Mouse (Mus musculus): ENCODE data around the gene Nek10. TPM values are rescaled to one million over a fixed set of nuclear protein-coding genes. Genes with fewer than 3 reads are reported as not detected.

Nek10 gene
- total RNA-seq, 2 experiments from 2014 or later = under 0.01 TPM; not detected in 1

DNA sequence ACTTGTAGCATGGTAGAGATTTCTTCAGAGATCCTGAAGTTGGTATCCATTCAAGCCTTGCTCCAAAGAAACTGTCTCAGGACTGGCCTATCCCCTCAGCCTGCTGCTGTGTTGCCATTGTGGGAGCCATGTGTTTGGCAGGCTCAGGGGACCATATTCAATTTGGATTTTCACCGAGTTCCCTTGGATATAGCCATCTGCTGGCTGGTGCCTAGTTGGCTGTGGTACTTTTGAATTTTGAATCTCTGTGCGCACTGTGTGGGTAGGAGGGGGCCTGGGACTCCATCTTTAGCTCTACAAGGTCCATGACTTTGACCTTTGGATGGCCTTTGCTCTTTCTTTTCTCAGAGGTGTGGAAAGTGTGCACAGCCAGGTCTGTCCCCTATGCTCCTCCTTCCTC, 66.8 kb downstream of the Nek10 start:
- no peak; the same call in 1 of the 2 replicates for ATAC-seq (ENCODE audit: poor library complexity, severe bottlenecking)

DNA sequence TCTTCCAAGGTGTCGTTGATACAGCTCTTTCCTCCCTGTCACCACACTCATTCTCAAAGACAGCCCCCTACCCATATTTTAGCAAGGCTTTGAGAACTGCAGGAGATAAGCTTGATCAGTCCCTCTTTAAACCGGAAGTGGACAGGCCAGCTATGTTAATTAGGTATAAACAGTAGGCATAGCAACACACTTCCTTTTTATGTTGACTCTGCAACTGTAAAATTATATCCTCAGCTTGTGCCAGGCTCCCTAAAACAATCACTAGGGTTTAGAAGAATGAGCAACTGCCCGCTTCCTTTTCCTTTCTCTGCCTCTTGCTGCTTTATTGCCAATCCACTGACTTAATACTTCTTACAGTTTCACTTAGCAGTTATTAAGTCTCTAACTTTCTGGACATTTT, 67.2 kb downstream of the Nek10 start:
- ATAC-seq (ENCODE audit: poor library complexity, severe bottlenecking) = peak; percentile 79

DNA sequence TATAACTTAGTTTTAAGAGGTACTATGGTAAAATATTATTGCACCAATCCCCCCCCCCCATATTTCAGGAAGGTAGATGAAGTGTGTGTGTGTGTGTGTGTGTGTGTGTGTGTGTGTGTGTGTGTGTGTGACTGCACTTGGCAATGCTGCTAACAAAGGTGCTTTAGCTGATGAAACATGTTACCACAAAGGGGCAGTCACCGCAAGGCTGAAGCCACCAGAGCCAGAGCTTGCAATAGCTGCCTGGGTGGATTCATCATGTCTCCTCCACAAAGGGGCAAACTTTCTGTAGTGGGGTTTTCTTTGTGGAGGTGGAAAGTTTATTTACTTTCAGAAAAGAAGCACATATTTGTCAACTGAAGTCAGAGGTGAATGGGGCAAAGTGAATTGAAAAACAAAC, 67.9 kb downstream of the Nek10 start:
- ATAC-seq (ENCODE audit: poor library complexity, severe bottlenecking) = no peak; the same call in 1 of the 2 replicates

DNA sequence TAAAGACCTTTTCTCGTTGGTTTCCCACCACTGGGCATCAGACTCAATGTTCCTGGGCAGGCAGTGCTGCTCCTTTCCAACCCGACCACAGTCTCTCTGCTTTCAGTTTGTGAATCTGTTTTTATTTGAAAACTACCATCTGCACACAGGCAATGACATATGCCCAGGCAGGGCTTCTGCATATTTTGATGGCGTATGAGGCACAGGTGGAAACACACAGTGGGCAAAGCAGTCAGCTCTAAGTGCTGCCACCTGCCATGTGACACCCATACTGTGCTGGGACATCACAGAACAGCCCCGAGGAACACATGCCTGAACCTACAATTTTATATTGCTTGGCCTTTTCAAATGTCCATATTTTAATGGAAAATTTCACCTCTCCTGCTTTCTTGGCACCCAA, 68.5 kb downstream of the Nek10 start:
- no peak for ATAC-seq (ENCODE audit: poor library complexity, severe bottlenecking)

DNA sequence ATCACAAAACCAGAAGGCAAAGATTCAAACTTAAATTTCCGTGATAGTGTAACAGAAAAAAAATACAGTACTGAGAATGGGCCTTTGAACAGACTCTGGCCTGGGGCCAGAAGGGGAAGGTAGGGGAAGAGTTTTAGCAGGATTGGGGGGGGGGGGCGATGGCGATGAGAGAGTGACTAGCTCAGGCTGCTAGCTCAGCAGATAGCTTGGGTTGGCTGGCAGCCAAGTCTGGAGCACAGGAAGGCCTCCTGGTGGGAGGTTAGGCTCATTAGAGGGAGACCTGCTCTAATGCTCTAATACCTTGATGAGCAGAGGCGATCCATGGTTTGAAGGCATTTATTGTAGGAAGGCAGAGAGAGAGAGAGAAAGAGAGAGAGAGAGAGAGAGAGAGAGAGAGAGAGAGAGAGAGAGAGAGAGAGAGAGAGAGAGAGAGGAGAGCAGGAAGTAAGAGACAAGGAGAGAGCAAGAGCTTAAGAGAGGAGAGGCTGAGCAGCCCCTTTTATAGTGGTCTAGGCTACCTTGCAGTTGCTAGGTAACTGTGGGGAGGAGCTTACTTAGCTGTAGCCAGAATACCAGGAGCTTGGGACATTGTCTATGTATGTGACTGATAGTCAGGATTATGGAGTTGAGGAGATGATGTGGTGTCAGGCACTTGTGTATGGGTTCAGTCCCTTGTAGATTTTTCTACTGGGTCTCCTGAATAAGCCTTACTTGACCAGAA, 90.9 kb downstream of the Nek10 start:
- no peak for ATAC-seq (ENCODE audit: poor library complexity, severe bottlenecking)

DNA sequence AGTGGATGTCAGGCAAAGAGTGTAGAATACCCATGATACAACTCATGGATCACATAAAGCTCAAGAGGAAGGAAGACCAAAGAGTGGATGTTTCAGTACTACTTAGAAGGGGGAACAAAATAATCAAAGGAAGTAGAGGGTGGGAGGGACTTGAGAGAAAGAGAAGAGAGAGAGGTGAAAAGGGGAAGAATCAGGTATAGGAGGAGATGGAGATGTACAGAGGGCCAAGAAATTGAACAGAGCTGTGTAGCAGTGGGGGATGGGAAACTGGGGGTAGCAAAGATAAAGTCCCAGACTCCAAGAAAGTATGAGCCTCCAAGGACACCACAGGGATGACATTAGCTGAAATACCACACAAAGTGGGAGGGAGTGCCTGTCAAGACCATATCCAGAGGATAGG, 91.6 kb downstream of the Nek10 start:
- ATAC-seq (ENCODE audit: poor library complexity, severe bottlenecking) = peak; percentile 40; the same call in 1 of the 2 replicates

DNA sequence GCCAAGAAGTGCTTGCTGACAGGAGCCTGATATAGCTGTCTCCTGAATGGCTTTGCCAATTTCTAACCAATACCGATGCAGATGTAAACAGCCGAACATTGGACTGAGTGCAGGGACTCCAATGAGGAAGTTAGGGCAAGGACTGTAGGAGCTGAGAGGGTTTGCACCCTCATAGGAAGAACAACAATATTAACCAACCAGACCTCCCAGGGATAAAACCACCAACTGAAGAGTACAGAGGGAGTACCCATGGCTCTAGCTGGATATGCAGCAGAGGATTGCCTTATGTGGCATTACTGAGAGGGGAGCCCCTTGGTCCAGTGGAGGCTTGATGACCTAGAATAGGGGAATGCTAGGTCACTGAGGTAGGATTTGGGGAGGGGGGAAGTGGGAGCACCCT, 92.1 kb downstream of the Nek10 start:
- 0 out of 2 replicates have a peak, but pooled peaks have one; percentile 12 for ATAC-seq (ENCODE audit: poor library complexity, severe bottlenecking)

DNA sequence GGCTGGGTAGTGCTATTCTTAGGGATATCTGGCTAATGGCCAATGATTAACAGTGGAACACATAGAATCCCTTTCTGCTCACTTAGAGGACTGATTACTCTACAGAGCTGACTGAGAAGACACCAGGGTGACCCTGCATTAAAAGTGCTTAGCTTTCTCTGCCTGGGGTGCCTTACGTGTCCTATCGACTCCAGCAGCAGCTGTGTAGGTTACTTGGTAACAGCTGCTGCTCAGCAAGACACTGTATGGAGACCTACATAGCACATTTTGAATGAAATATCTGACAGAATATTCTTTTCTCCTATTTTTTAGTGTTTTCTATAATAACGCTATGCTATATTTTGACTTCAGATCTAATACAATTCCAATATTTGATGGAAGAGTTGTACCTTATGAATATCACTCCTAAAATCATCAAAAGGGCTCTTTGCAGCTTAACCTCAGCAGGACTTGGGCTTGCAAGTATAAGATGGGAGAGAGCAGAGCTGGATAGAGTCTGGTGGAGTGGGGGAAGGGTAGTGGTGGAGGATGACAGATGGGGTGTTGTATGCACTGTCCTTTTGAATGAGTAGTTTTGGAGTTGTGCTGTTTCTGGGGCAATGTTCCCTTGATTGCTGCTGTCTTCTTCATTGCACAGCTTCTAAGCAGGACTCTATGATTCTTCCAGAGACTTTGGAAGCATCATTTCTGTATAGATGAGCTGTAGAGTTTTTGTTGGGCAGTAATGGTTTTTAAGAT, 93.4 kb downstream of the Nek10 start:
- ATAC-seq (ENCODE audit: poor library complexity, severe bottlenecking) = no peak

DNA sequence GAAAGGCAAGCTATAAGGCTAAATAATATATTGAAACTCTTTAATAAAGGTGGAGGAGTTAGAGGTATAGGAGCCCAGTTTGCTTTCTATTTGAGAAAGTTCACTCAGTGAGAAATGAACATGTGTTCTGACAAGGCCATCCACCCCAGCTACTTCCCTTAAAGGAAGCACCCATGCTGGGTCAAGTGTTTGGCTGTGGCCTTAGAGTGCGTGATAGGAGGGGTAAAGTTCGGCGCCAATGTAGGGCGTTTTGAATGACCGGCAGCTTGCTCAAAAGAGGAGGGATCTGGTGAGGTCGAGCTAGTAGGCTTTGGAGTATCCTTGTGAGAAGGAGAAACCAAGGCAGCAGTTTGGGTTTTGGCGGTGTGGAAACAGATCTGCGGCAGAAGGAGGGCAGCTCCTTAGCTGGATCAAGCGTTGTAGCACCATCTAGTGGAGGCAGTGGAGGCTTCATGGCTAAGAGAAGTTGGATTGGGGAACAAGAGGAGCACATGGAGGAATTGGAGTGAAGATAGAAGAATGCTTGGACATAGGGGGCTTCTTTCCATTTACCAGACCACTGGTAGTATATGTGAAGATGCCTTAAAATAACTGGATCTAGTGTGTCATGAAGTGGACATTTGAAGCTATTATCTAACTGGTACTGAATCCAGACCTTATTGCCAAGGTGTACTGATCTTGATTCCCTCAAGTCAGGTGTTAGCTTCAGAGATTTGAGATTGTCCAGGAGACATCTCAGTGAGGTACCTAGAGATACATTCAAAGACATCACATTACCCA, 101.7 kb downstream of the Nek10 start:
- peak; percentile 100 for ATAC-seq (ENCODE audit: poor library complexity, severe bottlenecking)

DNA sequence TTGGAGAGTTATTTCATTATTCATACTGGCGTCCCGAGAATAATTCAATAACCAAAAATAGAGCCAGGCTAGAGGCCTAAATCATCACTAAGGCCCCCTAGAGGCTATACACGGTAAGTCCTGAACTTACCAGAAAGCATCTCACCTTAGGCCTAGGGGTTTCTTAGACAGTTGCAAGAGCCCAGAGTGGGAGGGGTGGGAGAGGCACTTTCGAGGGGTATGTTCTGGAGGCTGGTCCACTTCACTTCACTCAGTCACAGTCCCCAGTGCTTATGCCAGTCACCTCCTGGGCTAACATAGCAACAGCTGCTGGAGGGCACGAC, 102.3 kb downstream of the Nek10 start:
- peak; percentile 51; the same call in 1 of the 2 replicates for ATAC-seq (ENCODE audit: poor library complexity, severe bottlenecking)

DNA sequence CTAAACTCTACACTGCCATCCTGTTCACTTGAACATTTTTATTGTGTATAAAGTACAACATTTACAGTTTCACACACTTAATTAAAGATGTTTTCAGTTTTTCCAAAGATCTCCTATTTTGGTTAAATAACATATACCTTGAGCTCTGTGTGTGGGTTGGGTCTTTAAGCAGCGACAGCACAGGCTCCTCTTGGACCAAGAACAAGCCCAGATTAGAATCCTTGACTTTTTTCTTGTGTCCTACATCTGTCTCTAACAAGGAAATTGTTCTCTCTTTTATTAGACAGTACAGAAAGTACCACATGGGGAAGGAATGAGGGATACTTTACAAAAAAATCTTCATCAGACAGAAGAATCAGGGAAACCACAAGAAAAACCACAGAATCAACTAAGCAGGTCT, 122.4 kb downstream of the Nek10 start:
- ATAC-seq (ENCODE audit: poor library complexity, severe bottlenecking) = no peak

DNA sequence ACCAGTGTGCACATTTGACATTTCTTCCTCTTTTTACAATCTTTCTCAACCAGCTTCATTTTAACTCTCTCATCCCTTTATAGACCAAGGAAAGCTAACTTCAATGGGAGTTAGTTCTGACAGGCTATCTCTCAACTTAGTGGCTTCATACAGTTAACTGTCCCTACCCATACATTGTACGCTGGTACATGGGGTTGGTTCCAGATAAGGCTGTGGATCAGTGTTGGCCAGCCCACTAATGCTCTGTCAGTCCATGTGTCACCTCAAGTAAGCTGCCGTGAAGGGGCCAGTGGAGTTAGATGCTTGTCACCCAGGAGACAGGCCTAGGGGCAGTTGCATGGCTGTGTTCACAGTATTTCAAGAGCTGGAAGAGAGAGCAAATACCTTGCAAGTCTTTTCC, 124.3 kb downstream of the Nek10 start:
- ATAC-seq (ENCODE audit: poor library complexity, severe bottlenecking) = no peak

DNA sequence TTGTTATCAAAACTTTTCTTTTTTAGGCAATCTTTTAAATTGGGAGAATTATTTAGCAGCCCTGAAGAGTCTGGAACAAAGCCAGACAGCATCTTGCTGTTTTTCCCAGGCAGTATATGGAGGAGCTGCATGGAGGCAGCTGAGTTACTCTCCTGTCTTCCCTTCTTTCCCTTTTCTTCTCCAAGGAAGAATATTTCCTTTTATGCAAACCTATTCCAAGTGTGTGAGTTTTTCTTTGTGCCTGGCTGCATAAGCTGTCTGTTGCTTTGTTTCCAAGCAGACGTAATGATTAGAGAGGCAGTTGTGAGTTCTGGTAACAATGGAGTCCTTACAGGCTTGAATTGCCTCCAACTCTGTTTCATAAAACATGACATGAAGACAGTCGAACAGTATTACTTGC, 131.8 kb downstream of the Nek10 start:
- ATAC-seq (ENCODE audit: poor library complexity, severe bottlenecking) = no peak

DNA sequence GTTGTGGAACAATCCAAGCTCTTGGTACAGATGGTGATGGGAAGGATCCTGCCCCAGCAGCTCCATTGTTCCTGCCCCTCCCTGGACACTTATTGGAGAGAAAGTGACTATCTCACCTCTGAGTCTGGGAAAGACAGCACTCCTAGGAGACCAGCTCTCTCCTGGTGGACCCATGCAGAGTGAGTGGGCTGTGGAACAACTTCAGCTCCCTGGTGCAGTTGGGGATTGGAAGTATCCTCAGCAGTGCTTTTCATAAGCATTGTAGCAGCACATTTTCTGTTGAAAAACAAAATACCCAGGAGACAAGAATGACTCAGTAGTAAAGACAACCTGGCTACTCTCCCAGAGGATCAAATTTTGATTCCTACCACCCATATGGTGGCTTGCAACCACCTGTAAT, 142.7 kb downstream of the Nek10 start:
- no peak for ATAC-seq (ENCODE audit: poor library complexity, severe bottlenecking)

DNA sequence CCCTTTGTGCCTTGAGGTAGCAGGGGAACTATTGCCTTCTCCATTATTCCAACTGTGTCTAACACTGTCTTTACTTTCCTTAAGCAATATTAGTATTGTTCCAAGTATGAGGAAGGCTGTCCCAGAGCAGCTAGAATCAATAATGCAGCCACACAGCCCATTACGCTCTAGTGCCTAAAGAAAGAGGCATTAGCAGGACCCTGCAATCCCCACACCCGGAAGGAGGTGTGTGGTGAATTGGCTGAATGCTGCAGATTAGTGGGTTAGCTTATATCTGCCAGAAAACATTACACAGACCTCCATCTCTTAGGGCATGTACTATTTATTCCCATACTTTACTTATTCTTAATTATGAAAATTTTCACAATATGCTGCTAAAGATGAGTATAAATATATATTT, 145.8 kb downstream of the Nek10 start:
- no peak for ATAC-seq (ENCODE audit: poor library complexity, severe bottlenecking)

DNA sequence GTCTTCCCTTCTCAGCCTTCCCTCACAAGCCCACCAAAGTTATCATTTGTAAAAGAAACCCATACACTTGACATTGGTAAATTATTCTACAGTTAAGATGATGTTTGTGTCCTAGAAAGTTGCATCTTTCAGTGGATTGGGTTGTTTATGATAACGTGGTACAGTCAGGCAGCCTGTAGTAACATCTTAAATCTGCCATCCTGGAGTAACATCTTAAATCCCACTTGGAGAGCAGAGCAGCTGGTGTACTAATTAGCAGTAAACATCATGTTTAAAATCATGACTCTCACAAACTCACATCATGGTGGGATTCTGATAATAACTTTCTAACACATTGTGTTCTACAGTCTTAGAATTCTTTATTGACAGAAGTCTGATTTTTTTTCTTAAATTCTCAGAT, 148.6 kb downstream of the Nek10 start:
- no peak for ATAC-seq (ENCODE audit: poor library complexity, severe bottlenecking)

DNA sequence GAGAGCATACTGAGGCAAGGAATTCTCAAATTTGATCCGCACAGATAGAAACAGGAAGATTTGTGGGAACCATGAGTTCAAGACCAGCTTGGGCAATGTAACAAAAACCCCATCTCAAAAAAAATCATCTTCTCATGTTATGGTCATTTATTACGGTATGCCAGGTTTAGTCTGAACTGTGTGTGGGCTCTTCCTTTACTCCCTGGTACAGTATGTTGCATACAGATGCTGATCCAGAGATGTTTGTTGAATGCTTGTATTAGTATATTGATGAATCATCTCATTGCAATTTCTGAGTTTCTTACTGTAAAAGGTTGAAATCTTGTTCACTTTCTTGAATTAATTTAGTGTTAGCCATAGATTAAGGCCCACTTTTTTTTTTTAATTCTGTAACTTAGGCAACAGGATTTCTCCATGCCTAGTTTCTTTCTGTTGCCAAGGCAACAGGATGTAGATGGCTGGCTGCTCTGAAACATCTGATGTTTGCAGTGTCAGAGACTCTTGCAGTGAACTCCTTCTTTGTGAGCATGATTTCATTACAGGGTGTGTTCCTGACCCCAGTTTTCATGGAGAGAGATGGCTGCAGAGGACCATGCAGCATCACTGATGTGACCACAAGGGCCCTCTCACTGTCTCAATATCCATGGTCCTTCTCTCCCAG, 156.7 kb downstream of the Nek10 start:
- ATAC-seq (ENCODE audit: poor library complexity, severe bottlenecking) = no peak

DNA sequence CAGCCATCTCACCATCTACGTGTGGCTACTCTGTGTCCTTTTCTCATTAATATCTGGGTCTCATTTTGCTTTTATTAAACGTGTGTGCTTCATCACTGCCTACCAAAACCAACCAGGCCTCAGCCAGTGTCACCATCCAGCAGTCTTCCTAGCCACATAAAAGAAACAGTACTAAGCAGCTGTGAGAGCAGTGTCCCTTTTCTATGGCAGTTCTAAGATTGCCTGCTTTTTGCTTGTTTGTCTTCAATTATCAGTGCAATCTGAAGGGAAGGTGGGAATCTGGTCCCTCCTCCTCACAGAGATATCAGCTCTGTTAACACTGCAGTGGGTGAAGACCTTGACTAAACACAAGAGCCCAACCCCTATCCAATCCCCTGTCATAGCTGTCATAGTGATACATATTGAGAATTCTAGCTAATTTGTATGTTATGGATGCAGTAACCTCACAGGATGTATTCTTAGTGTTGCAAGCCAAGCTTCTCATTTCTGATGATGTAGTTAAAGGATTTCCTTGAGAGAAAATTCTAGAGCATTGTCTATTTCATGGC, 157.3 kb downstream of the Nek10 start:
- ATAC-seq (ENCODE audit: poor library complexity, severe bottlenecking) = no peak

DNA sequence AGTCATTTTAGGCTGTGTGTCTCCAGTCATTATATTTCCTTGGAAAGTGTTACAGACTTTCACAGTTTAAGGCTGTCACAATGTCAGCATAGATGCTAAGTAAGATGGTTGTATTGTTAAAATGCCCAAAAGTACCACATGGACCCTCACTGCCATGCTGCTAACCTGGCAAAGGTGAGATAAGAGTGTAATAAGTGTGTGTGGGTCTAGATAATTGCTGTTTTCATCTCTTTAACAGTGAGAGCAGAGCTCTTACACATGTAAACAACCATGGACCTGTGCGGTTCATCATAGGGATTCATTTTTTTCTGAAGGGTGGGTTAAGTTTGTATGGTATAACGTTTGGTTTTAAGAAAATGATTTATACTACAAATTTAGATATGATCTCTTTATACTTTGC, 167.4 kb downstream of the Nek10 start:
- ATAC-seq (ENCODE audit: poor library complexity, severe bottlenecking) = no peak

DNA sequence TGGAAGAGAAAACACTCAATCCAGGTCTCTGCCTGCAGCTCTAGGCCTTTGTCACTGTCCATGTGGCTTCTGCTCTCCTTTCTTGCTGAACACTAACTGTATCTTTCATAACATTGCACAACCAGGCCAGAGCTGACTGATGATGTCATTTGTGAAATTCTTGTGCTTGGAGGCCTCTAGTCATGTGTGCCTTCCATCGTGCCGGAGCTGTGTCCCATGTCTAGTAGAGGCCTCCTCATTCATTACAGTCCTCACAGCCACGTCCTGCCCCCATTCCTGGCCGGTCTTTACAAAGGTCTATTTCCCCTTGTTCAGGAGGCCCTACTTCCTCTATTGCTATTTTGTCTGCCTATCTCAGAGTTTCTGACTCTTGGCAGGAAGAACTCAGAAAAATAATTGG, 167.8 kb downstream of the Nek10 start:
- ATAC-seq (ENCODE audit: poor library complexity, severe bottlenecking) = peak; percentile 89

DNA sequence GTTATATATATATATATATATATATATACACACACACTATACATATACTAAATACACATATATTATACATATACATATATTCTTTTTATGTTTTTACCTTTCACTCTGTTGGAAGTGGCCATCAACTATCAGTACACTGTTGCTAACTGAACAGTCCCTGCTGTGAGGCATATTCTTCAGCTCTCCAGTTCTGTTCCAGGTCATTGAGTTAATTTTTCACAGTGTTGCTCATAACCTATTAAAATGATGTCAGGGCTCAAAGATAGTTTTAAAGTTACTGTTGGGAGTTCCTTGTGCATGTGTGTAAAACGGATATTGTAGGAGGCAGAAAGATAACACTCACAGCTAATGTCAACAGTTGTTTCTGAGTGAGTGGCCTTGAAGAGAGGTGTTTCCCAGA, 170.9 kb downstream of the Nek10 start:
- no peak for ATAC-seq (ENCODE audit: poor library complexity, severe bottlenecking)
